8 mouse cellular contexts compared by ENCODE assay signal in genomic region chr7:104199822-104200221, GRCm38 (mm10). TPM values are rescaled to one million over a fixed set of nuclear protein-coding genes. Genes with fewer than 3 reads are reported as not detected.
DNase-seq lines count a peak whose midpoint lies in the region; ATAC-seq and TF ChIP-seq lines count a peak whose summit lies in the region.

No protein-coding gene starts in this region.

- peak; percentile 57 for DNase-seq in hindbrain, embryonic 10.5 days (ENCODE audit: low spot score)
- peak; percentile 63 for DNase-seq in brain, embryonic 14.5 days (ENCODE audit: low read depth)
- DNase-seq in frontal cortex, adult 2 months (ENCODE audit: extremely low spot score in 1 of 2, low spot score in 1 of 2) = peak; percentile 2 to 72
- peak; percentile 20 to 29 for DNase-seq in left cerebral cortex, postnatal 36 days (ENCODE audit: low spot score in 2 of 2)

- H3K27me3 ChIP-seq in hindbrain, embryonic 10.5 days (ENCODE audit: insufficient read depth, poor library complexity, severe bottlenecking) = no peaks in the 10 kb centered on the region
- no peaks in the 10 kb centered on the region for H3K27me3 ChIP-seq in hindbrain, embryonic 16.5 days (replicated peaks; ENCODE audit: control insufficient read depth, insufficient read depth, low read length)
- H3K27me3 ChIP-seq in testis, adult 2 months (ENCODE audit: control insufficient read depth, insufficient read depth, low read length) = no peaks in the 10 kb centered on the region

- no peak overlapping the region for H3K4me3 ChIP-seq in hindbrain, embryonic 10.5 days
- no peak overlapping the region for H3K4me3 ChIP-seq in hindbrain, embryonic 16.5 days (ENCODE audit: low read length)
- H3K4me3 ChIP-seq in testis, adult 2 months (ENCODE audit: control insufficient read depth, low read depth, low read length) = no peak overlapping the region

- intact Hi-C loops in left cerebral cortex, postnatal 36 days (cut with DNase I) = no loop called here

- no peak for ATAC-seq in hindbrain, embryonic 16.5 days
- peak; percentile 95 for ATAC-seq in inflammation-experienced regulatory T-cells, adult 6 months
- ATAC-seq in monocyte, adult 5-6 weeks (replicated peaks; ENCODE audit: insufficient number of reproducible peaks, low FRiP score, low TSS enrichment, poor library complexity, severe bottlenecking) = peak; percentile 88

- H3K4me2 ChIP-seq in hindbrain, embryonic 16.5 days (ENCODE audit: low read length) = no peak overlapping the region

- WGBS in hindbrain, embryonic 10.5 days = 5% methylated on average over 5 of the region's 5 CpGs
- WGBS in hindbrain, embryonic 16.5 days = 8% methylated on average over 5 of the region's 5 CpGs

- TF ChIP-seq CTCF in brain, embryonic 14.5 days (IDR thresholded peaks at IDR 0.05; ENCODE audit: borderline replicate concordance, extremely low read depth, insufficient read depth, insufficient read length) = peak; percentile 86
- TF ChIP-seq CTCF in testis, adult 2 months (IDR thresholded peaks at IDR 0.05; ENCODE audit: control insufficient read depth, insufficient read depth, insufficient replicate concordance, low read depth, low read length) = peak; percentile 88; the same call in 1 of the 2 replicates

- H3K27ac ChIP-seq in hindbrain, embryonic 10.5 days = no peak overlapping the region
- H3K27ac ChIP-seq in hindbrain, embryonic 16.5 days (ENCODE audit: low read depth, low read length) = no peak overlapping the region
- H3K27ac ChIP-seq in testis, adult 2 months (ENCODE audit: control insufficient read depth, insufficient read depth, low read depth, low read length) = no peak overlapping the region

- H3K36me3 ChIP-seq in hindbrain, embryonic 10.5 days = no peaks in the 10 kb centered on the region
- no peaks in the 10 kb centered on the region for H3K36me3 ChIP-seq in hindbrain, embryonic 16.5 days (ENCODE audit: control insufficient read depth, insufficient read depth, low read length)
- no peaks in the 10 kb centered on the region for H3K36me3 ChIP-seq in testis, adult 2 months (ENCODE audit: control insufficient read depth, insufficient read depth, low read length)

- no peak for TF ChIP-seq POLR2A in brain, embryonic 14.5 days (IDR thresholded peaks at IDR 0.05; ENCODE audit: borderline replicate concordance, extremely low read depth, insufficient read depth, insufficient read length, poor library complexity, severe bottlenecking)
- TF ChIP-seq POLR2A in testis, adult 2 months (IDR thresholded peaks at IDR 0.05; ENCODE audit: control insufficient read depth, low read depth, low read length) = no peak

- no peak overlapping the region for H3K9ac ChIP-seq in hindbrain, embryonic 16.5 days (ENCODE audit: low read depth, low read length)

- H3K9me3 ChIP-seq in hindbrain, embryonic 10.5 days = no peaks in the 10 kb centered on the region
- no peaks in the 10 kb centered on the region for H3K9me3 ChIP-seq in hindbrain, embryonic 16.5 days (ENCODE audit: control insufficient read depth, low read length)

- H3K4me1 ChIP-seq in hindbrain, embryonic 10.5 days (replicated peaks) = no peaks in the 10 kb centered on the region
- no peaks in the 10 kb centered on the region for H3K4me1 ChIP-seq in hindbrain, embryonic 16.5 days (ENCODE audit: control insufficient read depth, insufficient read depth, low read depth, low read length)
- H3K4me1 ChIP-seq in testis, adult 2 months (ENCODE audit: control insufficient read depth, insufficient read depth, low read length) = no peaks in the 10 kb centered on the region

RNA-seq across cellular contexts. Expression of gene Olfr649, which starts 4.0 kb away (rescaled TPM):
- polyA plus RNA-seq in hindbrain, embryonic 10.5 days (2016; fragmentation: Nextera tagmentation; extraction: Ambion mirVana) = not detected in 2 replicates
- not detected in 2 replicates for polyA plus RNA-seq in hindbrain, embryonic 16.5 days (2015; fragmentation: Nextera tagmentation; extraction: Ambion mirVana)
- polyA plus RNA-seq in brain, embryonic 14.5 days (2012; rRNA removed) = not detected in 2 replicates
- 0.23 TPM in 1 of 2 replicates, not detected in the other for polyA plus RNA-seq in frontal cortex, adult 2 months (2012; rRNA removed)
- not detected for polyA plus RNA-seq in inflammation-experienced regulatory T-cells, adult 6 months (2017; shearing (Covaris generic))
- total RNA-seq in left cerebral cortex, postnatal 36 days (2021) = not detected
- total RNA-seq in monocyte, adult 5-6 weeks (2017) = not detected in 3 replicates
- not detected in 2 replicates for polyA plus RNA-seq in testis, adult 2 months (2012; rRNA removed)

RNA-seq across cellular contexts. Expression of gene Olfr648, which starts 16.6 kb away (rescaled TPM):
- 0.31 and 0.32 TPM in 2 replicates for polyA plus RNA-seq in hindbrain, embryonic 10.5 days (2016; fragmentation: Nextera tagmentation; extraction: Ambion mirVana)
- polyA plus RNA-seq in hindbrain, embryonic 16.5 days (2015; fragmentation: Nextera tagmentation; extraction: Ambion mirVana) = 0.45 and 0.54 TPM in 2 replicates
- polyA plus RNA-seq in brain, embryonic 14.5 days (2012; rRNA removed) = 0.08 and 0.10 TPM in 2 replicates
- 0.08 and 0.16 TPM in 2 replicates for polyA plus RNA-seq in frontal cortex, adult 2 months (2012; rRNA removed)
- under 1 TPM; 0.20 to 0.50 (median 0.25) TPM for polyA plus RNA-seq in inflammation-experienced regulatory T-cells, adult 6 months (2017; shearing (Covaris generic))
- under 1 TPM; 0.15 to 0.45 TPM for total RNA-seq in left cerebral cortex, postnatal 36 days (2021)
- total RNA-seq in monocyte, adult 5-6 weeks (2017) = not detected in 3 replicates
- polyA plus RNA-seq in testis, adult 2 months (2012; rRNA removed) = 0.07 and 0.09 TPM in 2 replicates

RNA-seq across cellular contexts. Expression of gene Trim6, which starts 18.8 kb away (rescaled TPM):
- polyA plus RNA-seq in hindbrain, embryonic 10.5 days (2016; fragmentation: Nextera tagmentation; extraction: Ambion mirVana) = 3.5 and 5.7 TPM in 2 replicates
- polyA plus RNA-seq in hindbrain, embryonic 16.5 days (2015; fragmentation: Nextera tagmentation; extraction: Ambion mirVana) = 0.30 and 0.41 TPM in 2 replicates
- polyA plus RNA-seq in brain, embryonic 14.5 days (2012; rRNA removed) = 0.29 and 0.47 TPM in 2 replicates
- polyA plus RNA-seq in frontal cortex, adult 2 months (2012; rRNA removed) = 0.56 and 1.0 TPM in 2 replicates
- 1 to 10 TPM in 2 of 3 experiments, not detected in 1; 1.4 to 2.2 TPM for polyA plus RNA-seq in inflammation-experienced regulatory T-cells, adult 6 months (2017; shearing (Covaris generic))
- under 1 TPM in 1 of 2 experiments, not detected in 1; 0.15 TPM for total RNA-seq in left cerebral cortex, postnatal 36 days (2021)
- total RNA-seq in monocyte, adult 5-6 weeks (2017) = 0.21 to 1.6 TPM in 2 of 3 replicates, not detected in the other
- 1.9 and 2.4 TPM in 2 replicates for polyA plus RNA-seq in testis, adult 2 months (2012; rRNA removed)

RNA-seq across cellular contexts. Expression of gene Olfm5, which starts 35.2 kb away (rescaled TPM):
- not detected in 2 replicates for polyA plus RNA-seq in hindbrain, embryonic 10.5 days (2016; fragmentation: Nextera tagmentation; extraction: Ambion mirVana)
- polyA plus RNA-seq in hindbrain, embryonic 16.5 days (2015; fragmentation: Nextera tagmentation; extraction: Ambion mirVana) = not detected in 2 replicates
- polyA plus RNA-seq in brain, embryonic 14.5 days (2012; rRNA removed) = not detected in 2 replicates
- 0.06 and 0.82 TPM in 2 replicates for polyA plus RNA-seq in frontal cortex, adult 2 months (2012; rRNA removed)
- not detected for polyA plus RNA-seq in inflammation-experienced regulatory T-cells, adult 6 months (2017; shearing (Covaris generic))
- not detected for total RNA-seq in left cerebral cortex, postnatal 36 days (2021)
- total RNA-seq in monocyte, adult 5-6 weeks (2017) = not detected in 3 replicates
- not detected in 2 replicates for polyA plus RNA-seq in testis, adult 2 months (2012; rRNA removed)

RNA-seq across cellular contexts. Expression of gene Trim34a, which starts 44.4 kb away (rescaled TPM):
- 0.85 TPM in 2 replicates for polyA plus RNA-seq in hindbrain, embryonic 10.5 days (2016; fragmentation: Nextera tagmentation; extraction: Ambion mirVana)
- 0.97 and 1.2 TPM in 2 replicates for polyA plus RNA-seq in hindbrain, embryonic 16.5 days (2015; fragmentation: Nextera tagmentation; extraction: Ambion mirVana)
- 1.3 and 1.4 TPM in 2 replicates for polyA plus RNA-seq in brain, embryonic 14.5 days (2012; rRNA removed)
- polyA plus RNA-seq in frontal cortex, adult 2 months (2012; rRNA removed) = 4.0 and 4.1 TPM in 2 replicates
- polyA plus RNA-seq in inflammation-experienced regulatory T-cells, adult 6 months (2017; shearing (Covaris generic)) = 10 to 100 TPM; 50.1 to 60.0 (median 60.0) TPM
- 1 to 10 TPM in 1 of 2 experiments, under 1 TPM in 1; 0.94 to 1.1 TPM for total RNA-seq in left cerebral cortex, postnatal 36 days (2021)
- total RNA-seq in monocyte, adult 5-6 weeks (2017) = 41.8 to 60.5 TPM (median 42.8 TPM) in 3 replicates
- polyA plus RNA-seq in testis, adult 2 months (2012; rRNA removed) = 1.0 and 1.2 TPM in 2 replicates
